Mouse (Mus musculus) heart, adult 2 months (tissue): ENCODE results near the gene Gm17174.

Experiments used
- CTCF ChIP-seq: fragments of 200-600 bp; IDR thresholded peaks from 2 replicates; pipeline ENCODE4 v1.8.1; 2022; ENCODE audit warnings: antibody characterized with exemption, mild to moderate bottlenecking, moderate library complexity
- EP300 ChIP-seq: fragments of 200-500 bp; IDR thresholded peaks from 2 replicates; pipeline ENCODE4 v1.6.1; 2011; ENCODE audit warnings: low read depth, low read length, control low read depth; ENCODE audit not compliant: insufficient read depth
- POLR2A ChIP-seq: fragments of 200-500 bp; IDR thresholded peaks from 2 replicates; pipeline ENCODE4 v1.6.1; 2011; ENCODE audit warnings: mild to moderate bottlenecking, low read depth, low read length, control low read depth; ENCODE audit not compliant: insufficient read depth

- TF ChIP-seq EP300, result no peak
- no peak for TF ChIP-seq CTCF
- TF ChIP-seq POLR2A, result no peak
These were observed 19.3 kb upstream of the Gm17174 start, which contains the start of gene Gm17078 for GRCm38 (mm10) chr14:51611210-51611609.
